Mouse (Mus musculus) heart, embryonic 10.5 days (tissue): ENCODE measurements around the gene Msh3. TPM values are rescaled to one million over a fixed set of nuclear protein-coding genes. Genes with fewer than 3 reads are reported as not detected.
"Not testable (repeated sequence)": the region's sequence is repeated elsewhere in the genome, so short reads cannot be mapped to it uniquely, and the experiment has no call there.

ENCODE experiments used
- DNase-seq: peaks from one replicate; pipeline ENCODE4 v3.0.0-alpha.2; 2017; ENCODE audit warnings: low spot score
- H3K27ac ChIP-seq: fragments of 300-500 bp; sonication (generic); 2 replicates; pipeline ENCODE4 v1.5.1; 2016; ENCODE audit warnings: mild to moderate bottlenecking
- H3K27me3 ChIP-seq: fragments of 300-500 bp; sonication (generic); 2 replicates; pipeline ENCODE4 v1.6.1; 2016; ENCODE audit warnings: mild to moderate bottlenecking; ENCODE audit not compliant: poor library complexity, insufficient read depth, severe bottlenecking
- H3K36me3 ChIP-seq: fragments of 300-500 bp; sonication (generic); 2 replicates; pipeline ENCODE4 v1.6.1; 2016; ENCODE audit warnings: mild to moderate bottlenecking, moderate library complexity
- H3K4me1 ChIP-seq: fragments of 300-500 bp; sonication (generic); 2 replicates; pipeline ENCODE4 v1.6.1; 2016; ENCODE audit warnings: mild to moderate bottlenecking
- H3K4me3 ChIP-seq: fragments of 300-500 bp; sonication (generic); 2 replicates; pipeline ENCODE4 v1.5.1; 2016; ENCODE audit warnings: mild to moderate bottlenecking, moderate library complexity
- H3K9me3 ChIP-seq: fragments of 300-500 bp; sonication (generic); 2 replicates; pipeline ENCODE4 v1.6.1; 2016; ENCODE audit warnings: mild to moderate bottlenecking, moderate library complexity
- WGBS: fragments of 180-500 bp; shearing (Covaris S2); methylation state at CpG from one replicate; pipeline ENCODE4 v1.1.7; 2016; 5-methylcytosine and 5-hydroxymethylcytosine counted together
- polyA plus RNA-seq: library from polyadenylated mRNA; unstranded; fragments of >200 nt; fragmentation: Nextera tagmentation; extraction: Ambion mirVana; gene quantifications from 2 replicates; pipeline ENCODE4 v1.2.1, GENCODE M21; 2016

The Msh3 gene
- polyA plus RNA-seq: 19.7 and 23.6 TPM in 2 replicates

- peak; percentile 99 for DNase-seq
- H3K4me1 ChIP-seq: peaks cover 19% of the 10 kb centered on the region; the same call in 1 of the 2 replicates
- H3K9me3 ChIP-seq: no peaks in the 10 kb centered on the region
- H3K27ac ChIP-seq: peak within 1 kb of the TSS; percentile 96
- H3K4me3 ChIP-seq: peak within 1 kb of the TSS; percentile 81
- peaks cover 22% of the 10 kb centered on the region for H3K36me3 ChIP-seq
- under 1% methylated on average over 75 of the region's 76 CpGs for WGBS
- no peaks in the 10 kb centered on the region for H3K27me3 ChIP-seq
These were observed at the start of gene Msh3, which contains the start of gene Dhfr for GRCm38 (mm10) chr13:92354456-92355271. TSS of gene Msh3 (minus strand) at chr13:92355003. TSS of gene Dhfr (plus strand) at chr13:92354726.

GRCm38 (mm10) chr13:92403496-92403895 is 48.7 kb upstream of the Msh3 start:
- Histone ChIP-seq H3K9me3 (no peaks in the 10 kb centered on the region), H3K27me3 (no peaks in the 10 kb centered on the region), H3K4me1 (0 out of 2 replicates have a peak, but pooled peaks cover 4% of the 10 kb centered on the region), H3K36me3 (no peaks in the 10 kb centered on the region), H3K27ac (no peak overlapping the region), H3K4me3 (no peak overlapping the region)
- DNase-seq: no peak
- WGBS: 78% methylated on average over 3 of the region's 3 CpGs

GRCm38 (mm10) chr13:92402063-92402462 is 47.3 kb upstream of the Msh3 start:
- Histone ChIP-seq H3K4me1 (0 out of 2 replicates have a peak, but pooled peaks cover 4% of the 10 kb centered on the region), H3K36me3 (no peaks in the 10 kb centered on the region), H3K27ac (no peak overlapping the region), H3K27me3 (no peaks in the 10 kb centered on the region), H3K4me3 (no peak overlapping the region), H3K9me3 (no peaks in the 10 kb centered on the region)
- DNase-seq: no peak
- WGBS: 26% methylated on average over 2 of the region's 2 CpGs

GRCm38 (mm10) chr13:92398491-92399384 is 43.9 kb upstream of the Msh3 start:
- DNase-seq: no peak
- 0 out of 2 replicates have a peak, but pooled peaks cover 4% of the 10 kb centered on the region for H3K4me1 ChIP-seq
- no peak overlapping the region for H3K4me3 ChIP-seq
- WGBS: 74% methylated on average over 11 of the region's 11 CpGs
- H3K27ac ChIP-seq: no peak overlapping the region
- H3K36me3 ChIP-seq: no peaks in the 10 kb centered on the region
- H3K9me3 ChIP-seq: no peaks in the 10 kb centered on the region
- no peaks in the 10 kb centered on the region for H3K27me3 ChIP-seq

- no peaks in the 10 kb centered on the region for H3K4me1 ChIP-seq
- no peaks in the 10 kb centered on the region for H3K27me3 ChIP-seq
- no peak overlapping the region for H3K4me3 ChIP-seq
- WGBS: 79% methylated on average over 12 of the region's 12 CpGs
- DNase-seq: no peak
- H3K27ac ChIP-seq: no peak overlapping the region
- H3K36me3 ChIP-seq: no peaks in the 10 kb centered on the region
- no peaks in the 10 kb centered on the region for H3K9me3 ChIP-seq
These were observed 38.4 kb upstream of the Msh3 start for GRCm38 (mm10) chr13:92393047-92393661.

- Histone ChIP-seq H3K4me1 (no peaks in the 10 kb centered on the region), H3K9me3 (no peaks in the 10 kb centered on the region), H3K36me3 (peaks cover 14% of the 10 kb centered on the region; the same call in 1 of the 2 replicates), H3K27ac (no peak overlapping the region), H3K4me3 (no peak overlapping the region), H3K27me3 (no peaks in the 10 kb centered on the region)
- WGBS: 66% methylated on average over 3 of the region's 3 CpGs
- no peak for DNase-seq
These were observed 32.6 kb upstream of the Msh3 start for GRCm38 (mm10) chr13:92387367-92387766.

GRCm38 (mm10) chr13:92371466-92371865 is 16.7 kb upstream of the Msh3 start:
- not testable (repeated sequence) for H3K27me3 ChIP-seq

GRCm38 (mm10) chr13:92370811-92371210 is 16.0 kb upstream of the Msh3 start:
- Histone ChIP-seq H3K9me3 (no peaks in the 10 kb centered on the region), H3K36me3 (peaks cover 46% of the 10 kb centered on the region), H3K27me3 (no peaks in the 10 kb centered on the region), H3K4me3 (no peak overlapping the region), H3K27ac (no peak overlapping the region), H3K4me1 (no peaks in the 10 kb centered on the region)
- 87% methylated on average over 3 of the region's 3 CpGs for WGBS
- no peak for DNase-seq

More at GRCm38 (mm10) chr13:92371466-92371865, 16.7 kb upstream of the Msh3 start:
- 96% methylated on average over 6 of the region's 6 CpGs for WGBS
- not testable (repeated sequence) for H3K4me3 ChIP-seq, DNase-seq, H3K27ac ChIP-seq, H3K4me1 ChIP-seq, H3K9me3 ChIP-seq
- H3K36me3 ChIP-seq: peaks cover 43% of the 10 kb centered on the region

GRCm38 (mm10) chr13:92365312-92365711 is 10.5 kb upstream of the Msh3 start:
- H3K36me3 ChIP-seq: peaks cover 71% of the 10 kb centered on the region
- no peaks in the 10 kb centered on the region for H3K27me3 ChIP-seq
- H3K4me3 ChIP-seq: no peak overlapping the region
- 87% methylated on average over 4 of the region's 4 CpGs for WGBS
- H3K9me3 ChIP-seq: no peaks in the 10 kb centered on the region
- no peak for DNase-seq
- H3K27ac ChIP-seq: no peak overlapping the region
- no peaks in the 10 kb centered on the region for H3K4me1 ChIP-seq

- no peaks in the 10 kb centered on the region for H3K27me3 ChIP-seq
- DNase-seq: no peak
- peaks cover 58% of the 10 kb centered on the region for H3K36me3 ChIP-seq
- 37% methylated on average over 2 of the region's 2 CpGs for WGBS
- H3K9me3 ChIP-seq: no peaks in the 10 kb centered on the region
- no peak overlapping the region for H3K4me3 ChIP-seq
- H3K27ac ChIP-seq: no peak overlapping the region
- peaks cover 1% of the 10 kb centered on the region; the same call in 1 of the 2 replicates for H3K4me1 ChIP-seq
These were observed 6.8 kb upstream of the Msh3 start for GRCm38 (mm10) chr13:92361609-92362008.

GRCm38 (mm10) chr13:92357644-92358043 is 2.8 kb upstream of the Msh3 start:
- no peak for DNase-seq
- 55% methylated on average over 2 of the region's 2 CpGs for WGBS
- Histone ChIP-seq H3K36me3 (peaks cover 39% of the 10 kb centered on the region), H3K27ac (no peak overlapping the region), H3K4me1 (peaks cover 19% of the 10 kb centered on the region; the same call in 1 of the 2 replicates), H3K9me3 (no peaks in the 10 kb centered on the region), H3K27me3 (no peaks in the 10 kb centered on the region), H3K4me3 (no peak overlapping the region)

GRCm38 (mm10) chr13:92356376-92356775 is 1.6 kb upstream of the Msh3 start:
- H3K27me3 ChIP-seq: no peaks in the 10 kb centered on the region
- peaks cover 19% of the 10 kb centered on the region; the same call in 1 of the 2 replicates for H3K4me1 ChIP-seq
- H3K4me3 ChIP-seq: peak overlapping the region; percentile 81
- H3K36me3 ChIP-seq: peaks cover 31% of the 10 kb centered on the region
- no peak overlapping the region for H3K27ac ChIP-seq
- DNase-seq: no peak
- 80% methylated on average over 7 of the region's 7 CpGs for WGBS
- H3K9me3 ChIP-seq: no peaks in the 10 kb centered on the region
